Mouse (Mus musculus) neural tube, embryonic 12.5 days (tissue): ENCODE measurements at regions not wholly inside any gene's neighbourhood (a gene's known extent, or its start where the extent isn't known, plus 50 kb on each side); places are given as distances from the start of the nearest gene placed in this dataset.

Source experiments
- ATAC-seq: fragments of 200-750 bp; cut with Nextera tagmentation; 2 replicates; pipeline ENCODE4 v1.8.0; 2017; ENCODE audit warnings: low read depth, mild to moderate bottlenecking, moderate TSS enrichment, moderate library complexity; ENCODE audit not compliant: low FRiP score
- H3K27ac ChIP-seq: fragments of 300-500 bp; sonication (generic); 2 replicates; pipeline ENCODE4 v1.5.1; 2016
- H3K27me3 ChIP-seq: fragments of 300-500 bp; sonication (generic); replicated peaks from 2 replicates; pipeline ENCODE4 v1.6.1; 2016; ENCODE audit warnings: mild to moderate bottlenecking
- H3K36me3 ChIP-seq: fragments of 300-500 bp; sonication (generic); 2 replicates; pipeline ENCODE4 v1.6.1; 2016; ENCODE audit warnings: mild to moderate bottlenecking
- H3K4me1 ChIP-seq: fragments of 300-500 bp; sonication (generic); 2 replicates; pipeline ENCODE4 v1.6.1; 2016
- H3K4me2 ChIP-seq: fragments of 300-500 bp; sonication (generic); replicated peaks from 2 replicates; pipeline ENCODE4 v1.6.1; 2016; ENCODE audit warnings: mild to moderate bottlenecking
- H3K4me3 ChIP-seq: fragments of 300-500 bp; sonication (generic); 2 replicates; pipeline ENCODE4 v1.5.1; 2016
- H3K9ac ChIP-seq: fragments of 300-500 bp; sonication (generic); 2 replicates; pipeline ENCODE4 v1.6.1; 2016; ENCODE audit warnings: mild to moderate bottlenecking
- H3K9me3 ChIP-seq: fragments of 300-500 bp; sonication (generic); 2 replicates; pipeline ENCODE4 v1.6.1; 2016; ENCODE audit warnings: mild to moderate bottlenecking
- WGBS: fragments of 180-500 bp; shearing (Covaris S2); methylation state at CpG from one replicate; pipeline ENCODE4 v1.1.7; 2016; 5-methylcytosine and 5-hydroxymethylcytosine counted together

- Histone ChIP-seq H3K4me3 (no peak overlapping the region), H3K4me1 (no peaks in the 10 kb centered on the region), H3K4me2 (no peak overlapping the region), H3K9ac (no peak overlapping the region), H3K27me3 (no peaks in the 10 kb centered on the region), H3K9me3 (no peaks in the 10 kb centered on the region), H3K27ac (no peak overlapping the region), H3K36me3 (no peaks in the 10 kb centered on the region)
- WGBS = 86% methylated on average over 6 of the region's 6 CpGs
- no peak for ATAC-seq
Observed at GRCm38 (mm10) chr9:52762836-52763235, 83.3 kb upstream of the AI593442 start.

- H3K4me2 ChIP-seq = no peak overlapping the region
- no peak overlapping the region for H3K4me3 ChIP-seq
- H3K9me3 ChIP-seq = no peaks in the 10 kb centered on the region
- ATAC-seq = no peak
- no peak overlapping the region for H3K9ac ChIP-seq
- H3K27ac ChIP-seq = no peak overlapping the region
- H3K4me1 ChIP-seq = no peaks in the 10 kb centered on the region
- H3K27me3 ChIP-seq = no peaks in the 10 kb centered on the region
- WGBS = 84% methylated on average over 5 of the region's 5 CpGs
- H3K36me3 ChIP-seq = no peaks in the 10 kb centered on the region
Observed at GRCm38 (mm10) chr9:52761257-52761656, 81.7 kb upstream of the AI593442 start.

- Histone ChIP-seq H3K27ac (no peak overlapping the region), H3K4me3 (no peak overlapping the region), H3K27me3 (no peaks in the 10 kb centered on the region), H3K4me1 (no peaks in the 10 kb centered on the region), H3K4me2 (no peak overlapping the region), H3K9me3 (no peaks in the 10 kb centered on the region), H3K9ac (no peak overlapping the region), H3K36me3 (no peaks in the 10 kb centered on the region)
- 90% methylated on average over 3 of the region's 3 CpGs for WGBS
- no peak for ATAC-seq
Observed at GRCm38 (mm10) chr9:52748366-52748765, 68.8 kb upstream of the AI593442 start.

- no peak overlapping the region for H3K4me3 ChIP-seq
- no peak for ATAC-seq
- WGBS = 87% methylated on average over 5 of the region's 5 CpGs
- H3K36me3 ChIP-seq = no peaks in the 10 kb centered on the region
- no peaks in the 10 kb centered on the region for H3K9me3 ChIP-seq
- H3K27ac ChIP-seq = no peak overlapping the region
- H3K27me3 ChIP-seq = no peaks in the 10 kb centered on the region
- no peaks in the 10 kb centered on the region for H3K4me1 ChIP-seq
- no peak overlapping the region for H3K9ac ChIP-seq
- H3K4me2 ChIP-seq = no peak overlapping the region
Observed at GRCm38 (mm10) chr9:52738560-52739100, 59.0 kb upstream of the AI593442 start.
